Mouse (Mus musculus) erythroblast, embryonic 14.5 days (primary cell): ENCODE results near the gene Yjefn3. TPM values are rescaled to one million over a fixed set of nuclear protein-coding genes. Genes with fewer than 3 reads are reported as not detected.

ENCODE experiments used
- H3K27me3 ChIP-seq: 2 replicates; pipeline ENCODE4 v1.6.1; 2012; ENCODE audit warnings: inconsistent platforms; ENCODE audit not compliant: control insufficient read depth
- H3K36me3 ChIP-seq: 2 replicates; pipeline ENCODE4 v1.6.1; 2012; ENCODE audit warnings: mild to moderate bottlenecking, inconsistent platforms; ENCODE audit not compliant: control insufficient read depth
- H3K4me1 ChIP-seq: 2 replicates; pipeline ENCODE4 v1.6.1; 2012; ENCODE audit warnings: inconsistent platforms; ENCODE audit not compliant: control insufficient read depth
- H3K4me3 ChIP-seq: replicated peaks from 2 replicates; pipeline ENCODE3; 2012; ENCODE audit warnings: moderate library complexity, mild to moderate bottlenecking, inconsistent platforms
- H3K9me3 ChIP-seq: 2 replicates; pipeline ENCODE4 v1.6.1; 2012; ENCODE audit warnings: low read length, inconsistent platforms, mixed read lengths; ENCODE audit not compliant: control insufficient read depth
- GATA1 ChIP-seq: IDR thresholded peaks from 2 replicates; pipeline ENCODE4 v1.6.1; 2012; ENCODE audit warnings: low read length, inconsistent platforms, mixed read lengths
- TAL1 ChIP-seq: IDR thresholded peaks from 3 replicates; pipeline ENCODE4 v1.6.1; 2012; ENCODE audit warnings: low read length, inconsistent platforms, mixed read lengths
- polyA plus RNA-seq: library from polyadenylated mRNA; stranded (reverse); fragments of >175 nt; gene quantifications from 2 replicates; pipeline ENCODE4 v1.2.3, GENCODE M21; 2012

Gene Yjefn3
- polyA plus RNA-seq, 1 experiment = 0.17 TPM

DNA sequence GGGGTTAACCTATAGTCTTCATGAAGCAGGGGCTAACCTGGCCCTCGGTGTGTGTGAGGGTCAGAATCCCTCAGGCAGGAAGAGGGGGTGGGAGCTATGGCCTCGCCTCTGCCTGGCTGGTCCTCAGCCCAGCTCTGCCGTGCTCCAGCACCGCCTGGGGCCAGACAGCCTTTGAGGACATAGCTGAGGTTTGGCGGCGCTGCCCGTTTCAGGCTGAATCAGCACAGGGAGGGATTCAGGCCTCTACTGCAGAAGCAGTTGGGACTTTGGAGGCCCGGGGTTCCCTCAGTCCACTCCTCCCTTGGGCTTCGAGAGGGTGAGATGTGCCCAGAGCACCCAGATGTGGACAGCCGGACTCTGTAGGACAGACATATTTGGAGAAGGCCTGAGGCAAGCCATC lies 26.4 kb downstream of the Yjefn3 start:
- TF ChIP-seq TAL1 = no peak
- TF ChIP-seq GATA1 = no peak
- H3K4me1 ChIP-seq = no peaks in the 10 kb centered on the region; the same call in 1 of the 2 replicates
- peaks cover 28% of the 10 kb centered on the region for H3K27me3 ChIP-seq
- H3K9me3 ChIP-seq = peaks cover 6% of the 10 kb centered on the region
- no peaks in the 10 kb centered on the region for H3K36me3 ChIP-seq
- no peak overlapping the region for H3K4me3 ChIP-seq

GRCm38 (mm10) chr8:69874654-69875053 lies 27.9 kb downstream of the Yjefn3 start:
- TF ChIP-seq GATA1 = no peak
- TF ChIP-seq TAL1 = no peak
- H3K9me3 ChIP-seq = no peaks in the 10 kb centered on the region
- H3K27me3 ChIP-seq = peaks cover 14% of the 10 kb centered on the region
- no peak overlapping the region for H3K4me3 ChIP-seq
- no peaks in the 10 kb centered on the region for H3K4me1 ChIP-seq
- H3K36me3 ChIP-seq = no peaks in the 10 kb centered on the region

DNA sequence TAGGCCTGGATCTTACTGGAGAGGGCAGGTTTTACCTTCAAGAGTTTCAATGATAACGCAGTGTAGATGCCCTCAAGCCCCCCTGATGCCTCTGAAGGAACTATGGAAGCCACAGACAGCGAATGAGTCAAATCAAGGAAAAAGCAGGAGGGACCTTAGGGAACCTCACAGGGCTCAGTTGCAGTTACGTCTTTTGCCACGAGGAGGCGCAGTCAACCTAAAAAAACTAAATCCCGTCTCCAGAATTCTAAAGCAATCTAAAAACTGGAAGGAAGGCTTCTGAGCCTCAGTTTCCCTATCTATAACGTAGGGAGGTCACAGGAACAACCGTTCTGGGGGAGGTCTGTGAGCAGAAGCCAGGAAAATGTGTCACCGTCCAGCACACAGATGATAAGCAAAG lies 28.4 kb downstream of the Yjefn3 start:
- Histone ChIP-seq H3K4me3 (no peak overlapping the region), H3K27me3 (peaks cover 9% of the 10 kb centered on the region), H3K4me1 (no peaks in the 10 kb centered on the region), H3K9me3 (no peaks in the 10 kb centered on the region), H3K36me3 (no peaks in the 10 kb centered on the region)
- no peak for TF ChIP-seq TAL1
- no peak for TF ChIP-seq GATA1

- Histone ChIP-seq H3K4me1 (no peaks in the 10 kb centered on the region), H3K27me3 (no peaks in the 10 kb centered on the region; the same call in 1 of the 2 replicates), H3K9me3 (no peaks in the 10 kb centered on the region), H3K4me3 (no peak overlapping the region), H3K36me3 (no peaks in the 10 kb centered on the region)
- TF ChIP-seq TAL1 = no peak
- no peak for TF ChIP-seq GATA1
Measured at GRCm38 (mm10) chr8:69870907-69871306, 31.6 kb downstream of the Yjefn3 start.

DNA sequence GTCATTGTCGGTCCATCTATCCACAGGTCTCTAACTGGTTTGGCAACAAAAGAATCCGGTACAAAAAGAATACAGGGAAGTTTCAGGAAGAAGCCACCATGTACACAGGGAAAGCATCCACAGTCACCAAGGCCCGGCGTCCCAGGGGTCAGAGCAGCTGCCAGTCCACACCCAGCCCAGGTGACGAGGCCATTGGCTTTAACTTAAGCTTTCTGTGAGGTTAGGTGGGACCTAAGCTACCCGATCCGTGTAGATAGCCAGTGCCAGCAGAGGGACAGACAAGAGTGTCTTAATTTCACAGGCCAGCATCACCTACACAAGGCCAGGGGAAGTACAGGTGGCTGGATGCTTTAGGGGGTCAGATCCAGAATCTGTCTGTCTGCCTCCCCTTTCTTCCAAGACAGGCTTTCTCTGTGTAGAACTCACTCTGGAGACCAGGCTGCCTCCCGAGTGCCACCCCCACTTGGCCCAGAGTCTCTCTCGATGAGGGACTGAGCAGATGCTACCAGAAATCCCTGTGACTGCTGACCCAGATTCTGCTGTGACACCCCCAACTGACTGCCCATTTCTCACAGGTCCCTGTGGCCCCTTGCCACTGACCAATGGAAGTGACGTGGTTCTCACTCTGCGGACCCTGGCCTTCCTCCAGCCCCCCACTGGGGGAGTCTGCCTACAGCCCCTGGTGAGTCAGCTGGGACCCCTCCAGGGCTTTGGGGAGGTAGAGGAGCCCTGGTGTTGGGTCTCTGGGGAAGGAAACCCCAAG lies 32.3 kb downstream of the Yjefn3 start:
- H3K4me3 ChIP-seq = no peak overlapping the region
- no peaks in the 10 kb centered on the region for H3K36me3 ChIP-seq
- TF ChIP-seq GATA1 = no peak

DNA sequence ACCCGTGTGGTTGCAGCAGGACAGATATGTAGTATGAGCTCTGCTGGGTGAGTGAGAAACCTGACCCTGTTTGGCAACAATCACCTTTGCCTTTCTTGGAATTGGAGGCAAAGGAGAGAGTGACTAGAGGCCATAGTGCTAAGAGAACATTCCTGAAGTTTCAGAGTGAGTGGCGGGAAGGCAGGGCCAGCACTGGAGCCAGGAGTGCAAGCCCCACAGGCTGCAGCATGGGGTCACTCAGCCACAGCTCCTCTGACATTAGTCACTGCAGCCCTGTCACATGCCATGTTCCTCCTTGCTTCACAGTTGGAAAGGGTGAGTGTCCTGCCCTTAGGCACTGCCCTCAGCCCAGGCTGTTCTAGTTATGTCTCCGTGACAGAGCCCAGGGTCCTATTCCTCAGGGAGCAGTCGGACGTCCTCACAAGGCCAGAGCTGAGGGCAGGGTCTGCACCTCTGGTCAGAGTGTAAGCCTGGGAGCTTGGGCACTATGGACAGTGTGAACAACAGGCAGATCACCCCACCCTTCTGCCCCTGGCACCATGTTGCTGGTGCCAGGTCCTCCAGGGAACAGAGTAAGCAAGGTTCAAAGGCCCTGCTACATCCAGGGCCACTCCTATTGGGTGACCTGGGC lies 34.7 kb downstream of the Yjefn3 start:
- TF ChIP-seq GATA1 = no peak
- no peak for TF ChIP-seq TAL1
- no peaks in the 10 kb centered on the region; the same call in 1 of the 2 replicates for H3K27me3 ChIP-seq
- H3K4me3 ChIP-seq = no peak overlapping the region
- no peaks in the 10 kb centered on the region for H3K9me3 ChIP-seq
- H3K36me3 ChIP-seq = no peaks in the 10 kb centered on the region
- peaks cover 15% of the 10 kb centered on the region for H3K4me1 ChIP-seq

More for the DNA sequence above, 32.3 kb downstream of the Yjefn3 start:
- no peaks in the 10 kb centered on the region for H3K9me3 ChIP-seq
- no peaks in the 10 kb centered on the region for H3K4me1 ChIP-seq
- H3K27me3 ChIP-seq = no peaks in the 10 kb centered on the region; the same call in 1 of the 2 replicates

DNA sequence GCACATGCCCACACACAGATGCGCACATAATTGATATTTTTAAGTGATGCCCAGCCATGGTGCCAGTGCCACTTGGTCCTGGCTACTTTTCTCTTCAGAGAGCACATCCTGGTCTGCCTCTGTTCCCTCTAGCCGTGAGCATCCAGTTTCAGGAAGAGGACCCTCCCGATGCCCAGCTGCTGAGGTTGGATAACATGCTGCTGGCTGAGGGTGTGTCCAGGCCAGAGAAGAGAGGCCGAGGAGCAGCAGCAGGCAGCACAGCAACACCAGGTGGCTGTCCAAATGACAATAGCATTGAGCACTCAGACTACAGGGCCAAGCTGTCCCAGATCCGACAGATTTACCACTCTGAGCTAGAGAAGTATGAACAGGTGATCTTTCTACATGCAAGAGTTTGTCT lies 38.3 kb downstream of the Yjefn3 start:
- Histone ChIP-seq H3K9me3 (no peaks in the 10 kb centered on the region), H3K36me3 (no peaks in the 10 kb centered on the region), H3K4me3 (no peak overlapping the region), H3K27me3 (no peaks in the 10 kb centered on the region), H3K4me1 (peaks cover 17% of the 10 kb centered on the region)
- TF ChIP-seq TAL1 = no peak
- no peak for TF ChIP-seq GATA1

DNA sequence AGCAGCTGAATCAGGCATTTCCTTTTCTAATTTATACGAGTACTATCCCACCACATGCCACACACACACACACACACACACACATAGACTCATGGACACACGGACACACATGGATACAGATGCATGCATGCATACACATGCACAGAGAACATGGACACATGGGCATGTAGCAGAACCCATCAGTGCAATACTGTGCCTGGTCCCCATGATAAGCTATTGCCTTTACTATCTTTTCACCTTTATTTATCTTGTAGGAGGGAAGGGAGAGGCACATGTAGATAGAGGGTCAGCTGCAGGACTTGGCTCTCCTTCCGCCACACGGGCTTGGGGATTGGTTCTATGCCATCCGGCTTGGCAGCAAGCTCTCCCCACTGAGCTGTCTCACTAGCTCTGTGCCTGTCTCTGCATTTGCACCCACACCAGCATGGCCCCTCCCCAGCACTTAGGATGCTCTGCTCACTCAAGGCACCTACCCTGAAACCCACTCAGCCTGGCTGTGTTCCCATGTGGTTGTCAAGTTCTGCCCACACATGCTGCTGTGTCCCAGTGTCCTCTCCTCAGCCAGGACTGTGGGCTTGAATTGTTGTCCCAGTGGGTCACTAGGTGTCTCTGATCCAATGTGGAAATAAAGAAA lies 39.0 kb downstream of the Yjefn3 start:
- Histone ChIP-seq H3K27me3 (no peaks in the 10 kb centered on the region), H3K4me1 (peaks cover 17% of the 10 kb centered on the region), H3K4me3 (no peak overlapping the region), H3K36me3 (no peaks in the 10 kb centered on the region), H3K9me3 (no peaks in the 10 kb centered on the region)
- TF ChIP-seq GATA1 = no peak
- TF ChIP-seq TAL1 = no peak

- Histone ChIP-seq H3K27me3 (no peaks in the 10 kb centered on the region), H3K4me1 (peaks cover 17% of the 10 kb centered on the region), H3K4me3 (no peak overlapping the region), H3K36me3 (no peaks in the 10 kb centered on the region), H3K9me3 (no peaks in the 10 kb centered on the region)
- no peak for TF ChIP-seq GATA1
- no peak for TF ChIP-seq TAL1
Measured at GRCm38 (mm10) chr8:69861251-69861650, 41.3 kb downstream of the Yjefn3 start.
